Mouse (Mus musculus) limb, embryonic 13.5 days (tissue): ENCODE results near the gene Cd68. TPM values are rescaled to one million over a fixed set of nuclear protein-coding genes. Genes with fewer than 3 reads are reported as not detected.
A peak's percentile ranks its signal among the peaks of the same experiment; 100 is the strongest.
"Not testable (repeated sequence)": the region's sequence is repeated elsewhere in the genome, so short reads cannot be mapped to it uniquely, and the experiment has no call there.

Experiments
- ATAC-seq: fragments of 200-750 bp; cut with Nextera tagmentation; 2 replicates; pipeline ENCODE4 v1.8.0; 2017; ENCODE audit warnings: low read depth, moderate number of reproducible peaks, moderate TSS enrichment; ENCODE audit not compliant: low FRiP score
- H3K27ac ChIP-seq: fragments of 300-500 bp; sonication (generic); 2 replicates; pipeline ENCODE4 v1.5.1; 2015; ENCODE audit warnings: inconsistent platforms, mild to moderate bottlenecking, moderate library complexity
- H3K27me3 ChIP-seq: fragments of 300-500 bp; sonication (generic); 2 replicates; pipeline ENCODE4 v1.6.1; 2015; ENCODE audit warnings: mild to moderate bottlenecking, inconsistent platforms
- H3K36me3 ChIP-seq: fragments of 300-500 bp; sonication (generic); 2 replicates; pipeline ENCODE4 v1.6.1; 2015; ENCODE audit warnings: inconsistent platforms, mild to moderate bottlenecking, moderate library complexity
- H3K4me1 ChIP-seq: fragments of 300-500 bp; sonication (generic); 2 replicates; pipeline ENCODE4 v1.6.1; 2015; ENCODE audit warnings: inconsistent platforms
- H3K4me2 ChIP-seq: fragments of 300-500 bp; sonication (generic); replicated peaks from 2 replicates; pipeline ENCODE4 v1.6.1; 2015; ENCODE audit warnings: inconsistent platforms, mild to moderate bottlenecking, moderate library complexity
- H3K4me3 ChIP-seq: fragments of 300-500 bp; sonication (generic); 2 replicates; pipeline ENCODE4 v1.5.1; 2015; ENCODE audit warnings: moderate library complexity, mild to moderate bottlenecking, inconsistent platforms
- H3K9ac ChIP-seq: fragments of 300-500 bp; sonication (generic); 2 replicates; pipeline ENCODE4 v1.6.1; 2015; ENCODE audit warnings: mild to moderate bottlenecking, inconsistent platforms
- H3K9me3 ChIP-seq: fragments of 300-500 bp; sonication (generic); 2 replicates; pipeline ENCODE4 v1.6.1; 2016; ENCODE audit warnings: inconsistent platforms
- WGBS: fragments of 180-500 bp; shearing (Covaris S2); methylation state at CpG from one replicate; pipeline ENCODE4 v1.1.7; 2015; 5-methylcytosine and 5-hydroxymethylcytosine counted together
- polyA plus RNA-seq: library from polyadenylated mRNA; unstranded; fragments of >200 nt; fragmentation: Nextera tagmentation; extraction: Ambion mirVana; gene quantifications from 2 replicates; pipeline ENCODE4 v1.2.1, GENCODE M21; 2015

Cd68 gene
- polyA plus RNA-seq, 1 experiment from 2014 or later = 14.8 TPM

GRCm38 (mm10) chr11:69632284-69633089 is 33.5 kb downstream of the Cd68 start, which contains the start of gene Fxr2:
TSS of gene Fxr2 (plus strand) at chr11:69632990.
- H3K4me3 ChIP-seq = peak within 1 kb of the TSS; percentile 75
- peaks cover 14% of the 10 kb centered on the region for H3K36me3 ChIP-seq
- ATAC-seq = peak; percentile 98
- no peaks in the 10 kb centered on the region for H3K27me3 ChIP-seq
- H3K9me3 ChIP-seq = no peaks in the 10 kb centered on the region
- 1% methylated on average over 37 of the region's 56 CpGs for WGBS
- H3K4me2 ChIP-seq = peak within 1 kb of the TSS; percentile 79
- H3K9ac ChIP-seq = peak within 1 kb of the TSS; percentile 96
- peak within 1 kb of the TSS; percentile 94 for H3K27ac ChIP-seq
- peaks cover 22% of the 10 kb centered on the region for H3K4me1 ChIP-seq

GRCm38 (mm10) chr11:69629802-69630201 is 36.2 kb downstream of the Cd68 start:
- Histone ChIP-seq H3K27ac (no peak overlapping the region), H3K36me3 (no peaks in the 10 kb centered on the region), H3K4me2 (no peak overlapping the region), H3K4me1 (peaks cover 12% of the 10 kb centered on the region), H3K4me3 (no peak overlapping the region), H3K9ac (no peak overlapping the region), H3K9me3 (no peaks in the 10 kb centered on the region), H3K27me3 (no peaks in the 10 kb centered on the region)
- WGBS = 74% methylated on average over 1 of the region's 1 CpGs
- no peak for ATAC-seq

GRCm38 (mm10) chr11:69628286-69628685 is 37.7 kb downstream of the Cd68 start:
- no peaks in the 10 kb centered on the region for H3K9me3 ChIP-seq
- no peak for ATAC-seq
- WGBS = 34% methylated on average over 6 of the region's 6 CpGs
- no peaks in the 10 kb centered on the region for H3K4me1 ChIP-seq
- H3K4me2 ChIP-seq = no peak overlapping the region
- H3K36me3 ChIP-seq = no peaks in the 10 kb centered on the region
- H3K27me3 ChIP-seq = no peaks in the 10 kb centered on the region
- no peak overlapping the region for H3K9ac ChIP-seq
- no peak overlapping the region for H3K27ac ChIP-seq
- H3K4me3 ChIP-seq = no peak overlapping the region

GRCm38 (mm10) chr11:69624339-69624738 is 41.6 kb downstream of the Cd68 start:
- 90% methylated on average over 2 of the region's 2 CpGs for WGBS
- H3K4me3 ChIP-seq, H3K9me3 ChIP-seq, H3K36me3 ChIP-seq, H3K4me2 ChIP-seq, H3K27ac ChIP-seq, H3K9ac ChIP-seq, H3K27me3 ChIP-seq, ATAC-seq: not testable (repeated sequence)
- peaks cover 12% of the 10 kb centered on the region for H3K4me1 ChIP-seq

- H3K4me2 ChIP-seq = peak overlapping the region; percentile 81
- H3K27me3 ChIP-seq = no peaks in the 10 kb centered on the region
- no peaks in the 10 kb centered on the region for H3K9me3 ChIP-seq
- 68% methylated on average over 4 of the region's 4 CpGs for WGBS
- no peaks in the 10 kb centered on the region for H3K36me3 ChIP-seq
- peak overlapping the region; percentile 78; the same call in 1 of the 2 replicates for H3K9ac ChIP-seq
- no peak overlapping the region for H3K27ac ChIP-seq
- peaks cover 12% of the 10 kb centered on the region for H3K4me1 ChIP-seq
- H3K4me3 ChIP-seq = peak overlapping the region; percentile 54
- no peak for ATAC-seq
These were observed 42.9 kb downstream of the Cd68 start for GRCm38 (mm10) chr11:69623006-69623405.

GRCm38 (mm10) chr11:69622406-69622805 is 43.5 kb downstream of the Cd68 start:
- Histone ChIP-seq H3K9me3 (no peaks in the 10 kb centered on the region), H3K9ac (peak overlapping the region; percentile 78), H3K4me1 (peaks cover 12% of the 10 kb centered on the region), H3K4me2 (peak overlapping the region; percentile 81), H3K4me3 (peak overlapping the region; percentile 54), H3K27ac (peak overlapping the region; percentile 40; the same call in 1 of the 2 replicates), H3K36me3 (no peaks in the 10 kb centered on the region), H3K27me3 (no peaks in the 10 kb centered on the region)
- ATAC-seq = no peak
- WGBS = 31% methylated on average over 6 of the region's 6 CpGs

- Histone ChIP-seq H3K4me1 (peaks cover 12% of the 10 kb centered on the region), H3K9me3 (no peaks in the 10 kb centered on the region), H3K4me3 (peak within 1 kb of the TSS; percentile 54), H3K4me2 (peak within 1 kb of the TSS; percentile 81), H3K27me3 (peaks cover 3% of the 10 kb centered on the region; the same call in 1 of the 2 replicates), H3K36me3 (no peaks in the 10 kb centered on the region), H3K9ac (peak within 1 kb of the TSS; percentile 78), H3K27ac (peak within 1 kb of the TSS; percentile 40)
- 2% methylated on average over 20 of the region's 20 CpGs for WGBS
- peak; percentile 83 for ATAC-seq
These were observed 44.2 kb downstream of the Cd68 start, which contains the start of gene Sat2 for GRCm38 (mm10) chr11:69621571-69622268. TSS of gene Sat2 (plus strand) at chr11:69622024.

GRCm38 (mm10) chr11:69620394-69621081 is 45.4 kb downstream of the Cd68 start:
- peaks cover 12% of the 10 kb centered on the region for H3K4me1 ChIP-seq
- WGBS = 89% methylated on average over 7 of the region's 7 CpGs
- H3K27me3 ChIP-seq = peaks cover 6% of the 10 kb centered on the region; the same call in 1 of the 2 replicates
- H3K9me3 ChIP-seq = no peaks in the 10 kb centered on the region
- ATAC-seq = no peak
- H3K36me3 ChIP-seq = no peaks in the 10 kb centered on the region
- no peak overlapping the region for H3K9ac ChIP-seq
- no peak overlapping the region for H3K27ac ChIP-seq
- no peak overlapping the region for H3K4me3 ChIP-seq
- H3K4me2 ChIP-seq = no peak overlapping the region

- 0 out of 2 replicates have a peak within 1 kb of the TSS, but pooled peaks have one; percentile 25 for H3K9ac ChIP-seq
These were observed 48.1 kb downstream of the Cd68 start, which contains the start of gene Shbg for GRCm38 (mm10) chr11:69617805-69618204. TSS of gene Shbg (minus strand) at chr11:69617905.

GRCm38 (mm10) chr11:69616781-69617180 is 49.2 kb downstream of the Cd68 start:
- ATAC-seq = no peak
- Histone ChIP-seq H3K4me1 (peaks cover 7% of the 10 kb centered on the region), H3K9me3 (no peaks in the 10 kb centered on the region), H3K9ac (0 out of 2 replicates have a peak overlapping the region, but pooled peaks have one; percentile 25), H3K27ac (no peak overlapping the region), H3K4me2 (no peak overlapping the region), H3K4me3 (no peak overlapping the region), H3K36me3 (no peaks in the 10 kb centered on the region), H3K27me3 (peaks cover 10% of the 10 kb centered on the region; the same call in 1 of the 2 replicates)
- whole genome bisulfite sequencing = 43% methylated on average over 10 of the region's 10 CpGs

More at GRCm38 (mm10) chr11:69617805-69618204, 48.1 kb downstream of the Cd68 start, which contains the start of gene Shbg:
- ATAC-seq = no peak
- 67% methylated on average over 5 of the region's 5 CpGs for WGBS
- no peak within 1 kb of the TSS for H3K4me3 ChIP-seq
- no peak within 1 kb of the TSS for H3K27ac ChIP-seq
- no peak within 1 kb of the TSS for H3K4me2 ChIP-seq
- peaks cover 10% of the 10 kb centered on the region; the same call in 1 of the 2 replicates for H3K27me3 ChIP-seq
- H3K9me3 ChIP-seq = no peaks in the 10 kb centered on the region
- peaks cover 12% of the 10 kb centered on the region for H3K4me1 ChIP-seq
- H3K36me3 ChIP-seq = no peaks in the 10 kb centered on the region

- H3K4me2 ChIP-seq, H3K4me3 ChIP-seq, H3K36me3 ChIP-seq, H3K9ac ChIP-seq, ATAC-seq, H3K27ac ChIP-seq, H3K9me3 ChIP-seq, H3K4me1 ChIP-seq: not testable (repeated sequence)
- WGBS = 46% methylated on average over 11 of the region's 11 CpGs
- H3K27me3 ChIP-seq = peaks cover 10% of the 10 kb centered on the region; the same call in 1 of the 2 replicates
These were observed 51.7 kb downstream of the Cd68 start for GRCm38 (mm10) chr11:69614257-69614588.
